Mouse (Mus musculus): ENCODE data around the gene Cherp. TPM values are rescaled to one million over a fixed set of nuclear protein-coding genes. Genes with fewer than 3 reads are reported as not detected.

Cherp gene
- polyA plus RNA-seq, 1 experiment: 56.9 TPM

- H3K4me3 ChIP-seq (ENCODE audit: insufficient read depth, poor library complexity, severe bottlenecking): peak overlapping the region; percentile 66
- TF ChIP-seq MYOD1 (IDR thresholded peaks at IDR 0.05; ENCODE audit: control insufficient read depth, insufficient read length, low read depth) (no peak), MAX (IDR thresholded peaks at IDR 0.05) (peak; percentile 65)
- H3K79me3 ChIP-seq (ENCODE audit: low read depth): peaks cover 35% of the 10 kb centered on the region
- peaks cover 86% of the 10 kb centered on the region for H3K79me2 ChIP-seq (ENCODE audit: control insufficient read depth, insufficient read depth)
- H3ac ChIP-seq (ENCODE audit: control insufficient read depth, insufficient read length, low read depth): peak overlapping the region; percentile 68
- no peaks in the 10 kb centered on the region for H3K27me3 ChIP-seq (ENCODE audit: control insufficient read depth, insufficient read depth, insufficient read length)
- peaks cover 48% of the 10 kb centered on the region for H3K36me3 ChIP-seq (ENCODE audit: control insufficient read depth, insufficient read depth)
Observed at GRCm38 (mm10) chr8:72492622-72493081, 17.6 kb upstream of the Cherp start.

GRCm38 (mm10) chr8:72491680-72492621 is 16.9 kb upstream of the Cherp start, which contains the start of gene Slc35e1:
Slc35e1 (minus strand) TSS chr8:72492614.
- Histone ChIP-seq H3K79me2 (ENCODE audit: control insufficient read depth, insufficient read depth) (peaks cover 79% of the 10 kb centered on the region), H3K79me3 (ENCODE audit: low read depth) (peaks cover 31% of the 10 kb centered on the region), H3ac (ENCODE audit: control insufficient read depth, insufficient read length, low read depth) (peak within 1 kb of the TSS; percentile 94), H3K36me3 (ENCODE audit: control insufficient read depth, insufficient read depth) (peaks cover 55% of the 10 kb centered on the region), H3K4me3 (ENCODE audit: insufficient read depth, poor library complexity, severe bottlenecking) (peak within 1 kb of the TSS; percentile 66), H3K27me3 (ENCODE audit: control insufficient read depth, insufficient read depth, insufficient read length) (no peaks in the 10 kb centered on the region)
- no peak for TF ChIP-seq MAX (IDR thresholded peaks at IDR 0.05)
- no peak for TF ChIP-seq MYOG (IDR thresholded peaks at IDR 0.05; ENCODE audit: control insufficient read depth, extremely low read depth, insufficient read length)
- no peak for TF ChIP-seq CTCF (IDR thresholded peaks at IDR 0.05; ENCODE audit: control insufficient read depth, insufficient read depth, insufficient read length)
- no peak for TF ChIP-seq MYOD1 (IDR thresholded peaks at IDR 0.05; ENCODE audit: control insufficient read depth, insufficient read length, low read depth)

DNA sequence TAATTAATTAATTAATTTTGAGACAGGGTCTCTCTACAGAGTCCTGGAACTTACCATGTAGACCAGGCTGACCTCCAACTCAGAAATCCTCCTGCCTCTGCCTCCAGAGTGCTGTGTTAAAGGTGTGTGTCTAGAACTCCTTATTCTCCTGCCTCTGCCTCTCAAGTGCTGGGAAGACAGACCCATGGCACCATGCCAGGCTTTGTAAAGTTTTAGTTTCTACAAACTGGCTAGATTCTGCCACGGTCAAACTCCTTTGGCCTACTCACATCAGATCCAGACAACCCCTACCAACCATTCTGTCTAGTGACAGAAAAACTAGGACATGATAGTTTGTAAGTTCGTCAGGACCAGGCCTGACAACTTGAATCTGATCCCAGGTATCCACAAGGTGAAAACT is 16.0 kb upstream of the Cherp start:
- no peak for TF ChIP-seq MAX (IDR thresholded peaks at IDR 0.05)
- no peak for TF ChIP-seq FOSL1 (IDR thresholded peaks at IDR 0.05; ENCODE audit: insufficient read depth, low read length, poor library complexity, severe bottlenecking)
- TF ChIP-seq CTCF (IDR thresholded peaks at IDR 0.05; ENCODE audit: control insufficient read depth, insufficient read depth, insufficient read length): no peak
- peaks cover 27% of the 10 kb centered on the region for H3K79me3 ChIP-seq (ENCODE audit: low read depth)
- H3K79me2 ChIP-seq (ENCODE audit: control insufficient read depth, insufficient read depth): peaks cover 70% of the 10 kb centered on the region
- peaks cover 53% of the 10 kb centered on the region for H3K36me3 ChIP-seq (ENCODE audit: control insufficient read depth, insufficient read depth)
- H3K27me3 ChIP-seq (ENCODE audit: control insufficient read depth, insufficient read depth, insufficient read length): no peaks in the 10 kb centered on the region
- no peak overlapping the region for H3K4me3 ChIP-seq (ENCODE audit: insufficient read depth, poor library complexity, severe bottlenecking)
- H3ac ChIP-seq (ENCODE audit: control insufficient read depth, insufficient read length, low read depth): no peak overlapping the region

GRCm38 (mm10) chr8:72487014-72487413 is 12.0 kb upstream of the Cherp start:
- TF ChIP-seq MYOD1 (IDR thresholded peaks at IDR 0.05; ENCODE audit: control insufficient read depth, insufficient read length, low read depth) (no peak), MAX (IDR thresholded peaks at IDR 0.05) (no peak), USF1 (IDR thresholded peaks at IDR 0.05; ENCODE audit: low read depth) (no peak), CTCF (IDR thresholded peaks at IDR 0.05; ENCODE audit: control insufficient read depth, insufficient read depth, insufficient read length) (no peak), FOSL1 (IDR thresholded peaks at IDR 0.05; ENCODE audit: insufficient read depth, low read length, poor library complexity, severe bottlenecking) (no peak), MYOG (IDR thresholded peaks at IDR 0.05; ENCODE audit: control insufficient read depth, extremely low read depth, insufficient read length) (no peak), CEBPB (IDR thresholded peaks at IDR 0.05; ENCODE audit: low read depth) (no peak)
- Histone ChIP-seq H3K79me2 (ENCODE audit: control insufficient read depth, insufficient read depth) (peaks cover 35% of the 10 kb centered on the region), H3K36me3 (ENCODE audit: control insufficient read depth, insufficient read depth) (peaks cover 43% of the 10 kb centered on the region), H3ac (ENCODE audit: control insufficient read depth, insufficient read length, low read depth) (no peak overlapping the region), H3K27me3 (ENCODE audit: control insufficient read depth, insufficient read depth, insufficient read length) (no peaks in the 10 kb centered on the region), H3K79me3 (ENCODE audit: low read depth) (peaks cover 14% of the 10 kb centered on the region), H3K4me3 (ENCODE audit: insufficient read depth, poor library complexity, severe bottlenecking) (no peak overlapping the region)

GRCm38 (mm10) chr8:72485456-72486199 is 10.6 kb upstream of the Cherp start:
- no peaks in the 10 kb centered on the region for H3K27me3 ChIP-seq (ENCODE audit: control insufficient read depth, insufficient read depth, insufficient read length)
- no peak overlapping the region for H3K4me3 ChIP-seq (ENCODE audit: insufficient read depth, poor library complexity, severe bottlenecking)
- no peak for TF ChIP-seq USF1 (IDR thresholded peaks at IDR 0.05; ENCODE audit: low read depth)
- no peak for TF ChIP-seq MYOD1 (IDR thresholded peaks at IDR 0.05; ENCODE audit: control insufficient read depth, insufficient read length, low read depth)
- H3K36me3 ChIP-seq (ENCODE audit: control insufficient read depth, insufficient read depth): peaks cover 42% of the 10 kb centered on the region
- peaks cover 8% of the 10 kb centered on the region for H3K79me3 ChIP-seq (ENCODE audit: low read depth)
- no peak overlapping the region for H3ac ChIP-seq (ENCODE audit: control insufficient read depth, insufficient read length, low read depth)
- peaks cover 22% of the 10 kb centered on the region for H3K79me2 ChIP-seq (ENCODE audit: control insufficient read depth, insufficient read depth)

DNA sequence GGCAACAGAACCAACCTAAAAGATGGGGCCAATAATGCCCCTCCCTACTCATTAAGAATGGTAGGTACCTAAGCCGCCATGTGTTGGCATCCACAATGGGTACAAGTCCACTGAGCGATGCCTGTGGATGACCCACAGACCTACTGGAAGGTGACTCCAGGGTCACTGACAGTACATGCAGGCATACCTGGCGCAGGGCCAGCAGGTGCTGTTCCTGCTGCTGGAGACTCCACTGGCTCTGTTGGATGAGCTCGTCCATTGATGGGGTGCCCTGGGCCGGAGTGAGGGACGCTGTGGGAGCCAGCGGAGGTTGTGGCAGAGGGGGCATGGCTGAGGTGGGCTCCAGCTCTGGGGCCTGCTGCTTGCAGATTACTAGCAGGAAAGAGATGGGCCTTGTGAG is 4.3 kb downstream of the Cherp start:
- peaks cover 47% of the 10 kb centered on the region for H3K79me2 ChIP-seq (ENCODE audit: control insufficient read depth, insufficient read depth)
- no peak overlapping the region for H3K4me3 ChIP-seq (ENCODE audit: insufficient read depth, poor library complexity, severe bottlenecking)
- no peak overlapping the region for H3ac ChIP-seq (ENCODE audit: control insufficient read depth, insufficient read length, low read depth)
- TF ChIP-seq CEBPB (IDR thresholded peaks at IDR 0.05; ENCODE audit: low read depth): no peak
- TF ChIP-seq MAX (IDR thresholded peaks at IDR 0.05): no peak
- no peak for TF ChIP-seq MYOD1 (IDR thresholded peaks at IDR 0.05; ENCODE audit: control insufficient read depth, insufficient read length, low read depth)
- no peak for TF ChIP-seq MYOG (IDR thresholded peaks at IDR 0.05; ENCODE audit: control insufficient read depth, extremely low read depth, insufficient read length)
- no peak for TF ChIP-seq CTCF (IDR thresholded peaks at IDR 0.05; ENCODE audit: control insufficient read depth, insufficient read depth, insufficient read length)
- no peak for TF ChIP-seq FOSL1 (IDR thresholded peaks at IDR 0.05; ENCODE audit: insufficient read depth, low read length, poor library complexity, severe bottlenecking)
- no peak for TF ChIP-seq USF1 (IDR thresholded peaks at IDR 0.05; ENCODE audit: low read depth)
- no peaks in the 10 kb centered on the region for H3K27me3 ChIP-seq (ENCODE audit: control insufficient read depth, insufficient read depth, insufficient read length)
- H3K36me3 ChIP-seq (ENCODE audit: control insufficient read depth, insufficient read depth): peaks cover 73% of the 10 kb centered on the region
- H3K79me3 ChIP-seq (ENCODE audit: low read depth): peaks cover 33% of the 10 kb centered on the region
